ENCODE assay signal across 2 mouse cellular contexts in the genomic region with DNA sequence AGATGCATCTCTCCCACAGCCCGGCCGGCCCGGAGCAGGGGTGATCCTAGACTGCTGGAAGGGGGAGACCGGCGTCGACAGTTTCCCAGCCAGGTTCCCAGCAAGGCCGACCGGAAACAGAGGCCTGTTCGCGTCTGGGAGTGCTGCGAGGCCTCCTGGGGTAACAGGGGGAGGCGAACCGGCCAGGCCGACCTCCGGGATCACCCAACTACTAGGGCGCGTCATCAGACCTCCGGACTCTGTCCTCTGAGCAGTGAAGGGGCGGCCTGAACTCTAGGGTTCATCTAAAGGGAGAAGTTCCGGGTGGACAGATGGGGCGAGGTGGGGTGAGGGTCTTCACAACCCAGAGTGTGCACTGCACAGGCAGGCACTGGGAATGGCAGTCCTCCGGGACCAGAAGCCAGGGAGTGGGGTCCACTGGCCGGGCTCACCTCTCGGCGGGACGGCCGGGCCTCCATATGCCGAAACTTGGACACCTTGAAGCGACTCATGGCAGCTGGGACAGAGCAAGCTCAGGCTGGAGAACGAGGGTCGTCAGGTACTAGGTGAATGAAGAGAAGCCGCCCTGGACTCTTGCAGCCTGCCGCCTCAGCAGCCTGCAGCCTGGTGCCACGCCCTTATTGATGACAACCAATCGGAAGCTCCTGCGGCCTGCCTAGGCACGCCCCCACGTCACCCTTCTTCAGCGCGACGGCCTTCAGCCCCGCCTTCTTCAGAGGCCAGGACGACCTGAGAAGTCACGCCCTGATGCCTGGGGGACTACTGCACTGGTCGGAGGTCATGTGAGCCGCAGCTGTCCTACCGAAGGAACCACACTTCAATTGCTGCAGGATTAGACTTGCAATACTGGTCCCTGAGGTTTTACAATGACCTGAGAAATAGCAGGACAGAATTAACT.
TF ChIP-seq lines count a peak whose summit lies in the region.

Gene Coro7, minus strand, starts transcription at position 657 of the 898 bp plus-strand sequence.

TF ChIP-seq in C2C12, 6 proteins besides CTCF, POLR2A, EP300 and RAD21 (continued from another document):
- TF ChIP-seq MYOD1 (IDR thresholded peaks at IDR 0.05; ENCODE audit: control insufficient read depth, insufficient read length, low read depth), result peak; percentile 37

TF ChIP-seq in myocyte, 11 proteins besides CTCF, POLR2A, EP300 and RAD21 (continued from another document):
- TF ChIP-seq MYOG (IDR thresholded peaks at IDR 0.05; ENCODE audit: control insufficient read depth in 1 of 3, insufficient read depth in 1 of 3, insufficient read length in 2 of 3, low read depth in 2 of 3), result peak; percentile 66 to 92 (median 83)
- peak in 2 of 3 experiments; percentile 85 to 90 for TF ChIP-seq MYOD1 (IDR thresholded peaks at IDR 0.05; ENCODE audit: control insufficient read depth in 1 of 3, insufficient read length in 2 of 3, low read depth in 2 of 3)
- TF ChIP-seq POLR2AphosphoS2 (IDR thresholded peaks at IDR 0.05; ENCODE audit: insufficient read length, low read depth), result peak; percentile 89
- no peak for TF ChIP-seq TCF3 (IDR thresholded peaks at IDR 0.05; ENCODE audit: insufficient read length, low read depth)
- no peak for TF ChIP-seq TCF12 (IDR thresholded peaks at IDR 0.05; ENCODE audit: insufficient read depth, poor library complexity, severe bottlenecking)
- peak; percentile 85 for TF ChIP-seq USF1 (IDR thresholded peaks at IDR 0.05; ENCODE audit: low read depth)
